Mouse (Mus musculus) thymus, postnatal 0 days (tissue): ENCODE data around the gene Nptx1. TPM values are rescaled to one million over a fixed set of nuclear protein-coding genes. Genes with fewer than 3 reads are reported as not detected.

ENCODE experiments used
- DNase-seq: peaks from one replicate; pipeline ENCODE4 v3.0.0-alpha.2; 2015; ENCODE audit warnings: low spot score
- polyA plus RNA-seq: library from polyadenylated mRNA; unstranded; fragments of >200 nt; fragmentation: Nextera tagmentation; extraction: Ambion mirVana; gene quantifications from 2 replicates; pipeline ENCODE4 v1.2.1, GENCODE M21; 2015

Nptx1 gene
- polyA plus RNA-seq, 1 experiment from 2014 or later: 0.23 TPM

GRCm38 (mm10) chr11:119551468-119551867, 3.9 kb upstream of the Nptx1 start:
- DNase-seq: no peak

GRCm38 (mm10) chr11:119550546-119551335, 3.2 kb upstream of the Nptx1 start:
- DNase-seq: no peak

GRCm38 (mm10) chr11:119549371-119549811, 1.8 kb upstream of the Nptx1 start:
- peak; percentile 16 for DNase-seq

GRCm38 (mm10) chr11:119548741-119549370, 1.3 kb upstream of the Nptx1 start:
- no peak for DNase-seq

- peak; percentile 17 for DNase-seq
These were observed 518 bp upstream of the Nptx1 start for GRCm38 (mm10) chr11:119547951-119548591.

GRCm38 (mm10) chr11:119546496-119547182, 914 bp downstream of the Nptx1 start:
- no peak for DNase-seq

- DNase-seq: peak; percentile 18
These were observed 1.6 kb downstream of the Nptx1 start for GRCm38 (mm10) chr11:119545741-119546495.

- no peak for DNase-seq
These were observed 2.3 kb downstream of the Nptx1 start for GRCm38 (mm10) chr11:119545281-119545680.

GRCm38 (mm10) chr11:119544518-119545105, 2.9 kb downstream of the Nptx1 start:
- DNase-seq: no peak

GRCm38 (mm10) chr11:119543816-119544517, 3.6 kb downstream of the Nptx1 start:
- no peak for DNase-seq

GRCm38 (mm10) chr11:119542886-119543285, 4.7 kb downstream of the Nptx1 start:
- DNase-seq: no peak

GRCm38 (mm10) chr11:119542371-119542770, 5.2 kb downstream of the Nptx1 start:
- no peak for DNase-seq

- DNase-seq: no peak
These were observed 6.5 kb downstream of the Nptx1 start for GRCm38 (mm10) chr11:119541082-119541481.

GRCm38 (mm10) chr11:119540560-119540959, 7.0 kb downstream of the Nptx1 start:
- DNase-seq: no peak

GRCm38 (mm10) chr11:119539944-119540343, 7.6 kb downstream of the Nptx1 start:
- no peak for DNase-seq

GRCm38 (mm10) chr11:119533745-119534144, 13.8 kb downstream of the Nptx1 start:
- no peak for DNase-seq

- no peak for DNase-seq
These were observed 15.1 kb downstream of the Nptx1 start for GRCm38 (mm10) chr11:119532460-119532859.

- no peak for DNase-seq
These were observed 18.6 kb downstream of the Nptx1 start for GRCm38 (mm10) chr11:119528930-119529329.

GRCm38 (mm10) chr11:119526068-119526966, 21.2 kb downstream of the Nptx1 start:
- no peak for DNase-seq
